In the genomic region with DNA sequence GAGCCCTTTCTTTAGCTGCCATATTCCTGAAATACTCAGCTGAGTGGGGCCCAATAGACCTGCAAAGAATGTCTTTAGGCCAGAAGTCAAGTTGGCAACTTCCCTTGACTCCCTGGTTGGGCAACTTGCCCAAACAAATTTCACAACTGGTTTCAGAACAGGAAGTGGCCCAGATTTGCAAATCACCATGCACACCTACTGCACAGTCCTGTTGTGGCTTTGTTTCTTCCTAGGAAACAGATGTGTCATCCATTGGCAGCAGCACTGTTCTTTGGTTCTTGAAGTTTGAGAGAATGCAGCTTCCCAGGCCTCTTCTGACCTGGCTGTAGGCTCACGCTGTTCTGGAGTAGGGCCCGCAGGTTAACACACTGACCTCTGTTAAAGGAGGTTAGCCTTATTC, we compare ENCODE assay signal across 10 mouse cellular contexts. TPM values are rescaled to one million over a fixed set of nuclear protein-coding genes. Genes with fewer than 3 reads are reported as not detected.
DNase-seq lines count a peak whose midpoint lies in the region; ATAC-seq lines count a peak whose summit lies in the region.
"Had no signal": no experiment of that assay in that cellular context is flagged by ENCODE, and none has a peak within 500 bp of the region (broad histone marks: within the 10 kb centered on the region; RNA-seq: fewer than 3 reads in every experiment).

No protein-coding gene starts in this region.

- no peak for ATAC-seq in erythroblast, adult 5-6 weeks (replicated peaks; ENCODE audit: low FRiP score, poor library complexity, severe bottlenecking)
- ATAC-seq: hindbrain, postnatal 0 days had no signal

- peak; percentile 65 for DNase-seq in kidney, adult 11 months
- DNase-seq in kidney, postnatal 4 days, result no peak
- DNase-seq in adrenal gland, adult 8-10 months, result peak; percentile 64
- DNase-seq in kidney, postnatal 36 days, result peak; percentile 63 to 74
- peak; percentile 21 for DNase-seq in ovary, postnatal 36 days (ENCODE audit: low spot score)
- DNase-seq in frontal cortex, postnatal 10 days (ENCODE audit: low spot score in 2 of 2), result no peak
- no peak for DNase-seq in thymus, adult 18-20 months

RNA-seq across cellular contexts. Expression of gene Smap2, which starts 6.9 kb away (rescaled TPM):
- total RNA-seq in adrenal gland, adult 8-10 months (2022), result 10 to 100 TPM; 36.5 to 42.7 (median 40.3) TPM
- 29.4 and 36.4 TPM in 2 replicates for total RNA-seq in erythroblast, adult 5-6 weeks (2015; ENCODE audit: low replicate concordance)
- 25.5 and 27.3 TPM in 2 replicates for total RNA-seq in erythroblast, adult 5-6 weeks (2017; ENCODE audit: low replicate concordance)

RNA-seq across cellular contexts. Expression of gene Col9a2, which starts 15.2 kb away (rescaled TPM):
- under 1 TPM; 0.40 to 0.78 (median 0.57) TPM for total RNA-seq in adrenal gland, adult 8-10 months (2022)
- not detected in 2 replicates for total RNA-seq in erythroblast, adult 5-6 weeks (2015; ENCODE audit: low replicate concordance)
- total RNA-seq in erythroblast, adult 5-6 weeks (2017; ENCODE audit: low replicate concordance), result not detected in 2 replicates
- total RNA-seq: G1E had no signal

Comparison
In these comparisons a context has a peak if more than half of its experiments do, and no peak if none do; other contexts are left out.
1. DNase-seq: peak in kidney, adult 11 months (single experiment), adrenal gland, adult 8-10 months (single experiment), kidney, postnatal 36 days (2 of 2) and ovary, postnatal 36 days (single experiment); none in kidney, postnatal 4 days (0 of 2), frontal cortex, postnatal 10 days (0 of 2) and thymus, adult 18-20 months (0 of 2).